Mouse (Mus musculus): ENCODE measurements around the gene Acaca. TPM values are rescaled to one million over a fixed set of nuclear protein-coding genes. Genes with fewer than 3 reads are reported as not detected.

The Acaca gene
- polyA plus RNA-seq (2012; rRNA removed): 8.0 and 8.6 TPM in 2 replicates

DNA sequence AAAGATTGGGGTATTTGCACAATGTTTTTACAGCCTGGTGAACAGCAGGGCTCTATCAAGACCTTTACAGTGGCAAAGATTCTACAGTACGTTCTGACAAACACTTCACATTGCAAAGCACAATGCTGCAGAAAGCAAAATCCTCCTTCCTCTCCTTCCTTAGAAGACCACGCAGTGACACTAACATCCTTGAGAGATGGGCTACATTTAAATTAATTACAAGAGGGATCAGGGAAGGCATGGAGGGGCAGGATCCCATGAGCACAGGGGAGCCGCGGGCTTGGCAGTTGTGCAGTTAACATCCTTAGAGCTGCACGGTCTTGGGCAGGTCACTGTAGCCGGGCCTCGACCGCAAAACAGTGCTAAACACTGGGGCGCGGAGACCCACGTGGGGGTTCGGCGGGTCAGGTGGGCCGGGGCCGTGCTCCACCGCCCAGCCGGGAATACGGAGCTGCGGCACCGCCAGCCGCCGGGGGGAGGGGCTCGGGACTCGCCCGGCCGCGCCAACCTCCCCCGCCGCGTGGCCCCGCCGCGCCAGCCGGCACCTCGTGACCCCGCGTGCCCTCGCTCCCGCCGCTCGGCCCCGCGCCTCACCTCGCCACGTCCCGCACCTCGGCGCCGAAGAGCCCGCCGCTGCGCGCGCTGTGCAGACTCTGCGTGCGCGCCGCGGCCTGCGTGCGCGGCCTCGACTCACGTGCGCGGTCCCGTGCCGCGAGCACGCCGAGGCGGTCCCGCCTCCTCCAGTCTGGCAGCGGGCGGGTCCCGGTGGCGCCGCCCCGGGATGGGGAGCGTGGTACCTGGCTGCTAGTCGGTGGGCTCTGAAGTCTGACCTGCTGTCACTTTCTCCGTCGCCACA lies at the start of gene Acaca, which contains the start of gene Tada2a:
Acaca (plus strand) TSS at position 730 of the 856 bp plus-strand sequence.
Tada2a (minus strand) TSS at position 658 of the 856 bp plus-strand sequence.

DNA sequence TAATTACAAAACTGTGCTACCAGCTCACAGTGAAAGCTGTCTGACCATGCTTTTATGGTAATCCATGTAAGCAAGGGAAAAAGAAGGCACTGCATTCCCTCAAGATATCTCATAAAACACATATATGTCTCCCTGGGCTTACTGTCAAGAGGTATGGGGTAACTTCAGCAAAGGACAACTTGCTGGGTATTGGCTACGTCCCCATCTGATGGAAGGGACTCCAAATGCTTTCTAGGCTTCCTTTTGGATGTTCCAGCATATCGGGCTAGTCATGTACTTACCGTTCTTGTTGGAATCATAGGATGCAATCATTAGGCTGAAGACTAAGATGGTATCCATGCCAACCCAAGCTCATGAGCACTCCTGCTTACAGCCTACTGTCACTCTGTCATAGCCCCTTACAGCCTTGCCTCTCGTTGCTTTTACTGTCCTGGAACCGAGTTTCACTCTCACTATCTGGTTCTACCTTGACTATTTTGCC lies 37.6 kb downstream of the Acaca start, which contains the start of gene Gm11437:
Gm11437 (minus strand) TSS at position 431 of the 481 bp plus-strand sequence.

Other genes starting within 250 kb of the Acaca start
- gene Ddx52, start 187.6 kb upstream of the Acaca start, polyA plus RNA-seq (2012; rRNA removed): 1.5 and 1.7 TPM in 2 replicates
- gene Synrg, start 165.2 kb upstream of the Acaca start, polyA plus RNA-seq (2012; rRNA removed): 15.9 and 18.0 TPM in 2 replicates
- 10.1 and 10.7 TPM in 2 replicates for gene Dusp14, start 60.4 kb upstream of the Acaca start, polyA plus RNA-seq (2012; rRNA removed)
- 4.2 and 5.0 TPM in 2 replicates for gene Tada2a, start 72 bp upstream of the Acaca start, polyA plus RNA-seq (2012; rRNA removed)
- gene Gm11437, start 37.8 kb downstream of the Acaca start, polyA plus RNA-seq (2012; rRNA removed): 0.47 and 0.73 TPM in 2 replicates